Mouse (Mus musculus) liver (tissue): ENCODE results near the gene Eng.

Experiments used
- DNase-seq: peaks from one replicate; pipeline ENCODE4 v3.0.0-alpha.2; 2020; ENCODE audit warnings: mixed read lengths

Gene Eng

GRCm38 (mm10) chr2:32682721-32683417 is 36.5 kb downstream of the Eng start:
- no peak for DNase-seq

- no peak for DNase-seq
Measured at GRCm38 (mm10) chr2:32683701-32684100, 37.3 kb downstream of the Eng start.

- no peak for DNase-seq
Measured at GRCm38 (mm10) chr2:32684681-32685428, 38.5 kb downstream of the Eng start.

GRCm38 (mm10) chr2:32685807-32686206 is 39.4 kb downstream of the Eng start:
- no peak for DNase-seq

- DNase-seq, result no peak
Measured at GRCm38 (mm10) chr2:32686640-32687039, 40.2 kb downstream of the Eng start.

- DNase-seq, result no peak
Measured at GRCm38 (mm10) chr2:32687562-32687961, 41.2 kb downstream of the Eng start.

GRCm38 (mm10) chr2:32689420-32689819 is 43.0 kb downstream of the Eng start:
- DNase-seq, result peak; percentile 89

- DNase-seq, result no peak
Measured at GRCm38 (mm10) chr2:32691041-32691440, 44.6 kb downstream of the Eng start.

- no peak for DNase-seq
Measured at GRCm38 (mm10) chr2:32692496-32692895, 46.1 kb downstream of the Eng start.

- no peak for DNase-seq
Measured at GRCm38 (mm10) chr2:32693282-32693681, 46.9 kb downstream of the Eng start.

- peak; percentile 94 for DNase-seq
Measured at GRCm38 (mm10) chr2:32693823-32694411, 47.5 kb downstream of the Eng start.

GRCm38 (mm10) chr2:32694691-32695090 is 48.3 kb downstream of the Eng start:
- DNase-seq, result no peak

GRCm38 (mm10) chr2:32699680-32700079 is 53.3 kb downstream of the Eng start:
- no peak for DNase-seq

- DNase-seq, result no peak
Measured at GRCm38 (mm10) chr2:32700966-32701743, 54.8 kb downstream of the Eng start.

- no peak for DNase-seq
Measured at GRCm38 (mm10) chr2:32703046-32703445, 56.7 kb downstream of the Eng start.

GRCm38 (mm10) chr2:32704021-32704421 is 57.6 kb downstream of the Eng start, which contains the start of gene Fpgs:
TSS of gene Fpgs (minus strand) at chr2:32704145.
- peak; percentile 44 for DNase-seq

GRCm38 (mm10) chr2:32705018-32705417 is 58.6 kb downstream of the Eng start:
- no peak for DNase-seq

- no peak for DNase-seq
Measured at GRCm38 (mm10) chr2:32706971-32707370, 60.6 kb downstream of the Eng start.

- DNase-seq, result peak; percentile 79
Measured at GRCm38 (mm10) chr2:32708643-32709042, 62.2 kb downstream of the Eng start.

GRCm38 (mm10) chr2:32709521-32710137 is 63.2 kb downstream of the Eng start:
- no peak for DNase-seq

GRCm38 (mm10) chr2:32710425-32710824 is 64.0 kb downstream of the Eng start:
- no peak for DNase-seq

- DNase-seq, result no peak
Measured at GRCm38 (mm10) chr2:32711301-32712056, 65.1 kb downstream of the Eng start.
